Mouse (Mus musculus) adrenal gland, postnatal 14 days (tissue): ENCODE results near the gene Fgfr1op. TPM values are rescaled to one million over a fixed set of nuclear protein-coding genes. Genes with fewer than 3 reads are reported as not detected.
"Not testable (repeated sequence)": the region's sequence is repeated elsewhere in the genome, so short reads cannot be mapped to it uniquely, and the experiment has no call there.

Experiments
- DNase-seq: peaks from one replicate; pipeline ENCODE4 v3.0.0; 2021; ENCODE audit warnings: mixed read lengths
- long read RNA-seq, 2 experiments: library from polyadenylated mRNA; stranded (forward); transcript quantifications; one replicate each; pipeline ENCODE4 v2.0.0; 2021
- total RNA-seq: library from RNA; stranded (reverse); gene quantifications from 2 replicates; pipeline ENCODE4 v1.2.3, GENCODE M21; 2021

Fgfr1op gene
- total RNA-seq = 19.0 TPM in 2 replicates
- long read RNA-seq, experiment 1, transcript Fgfr1op-202 (13 exons, 3,505 nt) = minor isoform, 7 of 53 reads
- long read RNA-seq, experiment 1, transcript Fgfr1op-201 (12 exons, 3,077 nt) = major isoform, 35 of 53 reads
- long read RNA-seq, experiment 1, partial matches to known transcripts = 5 of 53 reads
- long read RNA-seq, experiment 1, other reads (novel, unspliced or antisense) = 6 of 53 reads
- long read RNA-seq, experiment 2, transcript Fgfr1op-201 (12 exons, 3,077 nt) = major isoform, 24 of 38 reads
- long read RNA-seq, experiment 2, partial matches to known transcripts = 3 of 38 reads
- long read RNA-seq, experiment 2, other reads (novel, unspliced or antisense) = 7 of 38 reads

DNA sequence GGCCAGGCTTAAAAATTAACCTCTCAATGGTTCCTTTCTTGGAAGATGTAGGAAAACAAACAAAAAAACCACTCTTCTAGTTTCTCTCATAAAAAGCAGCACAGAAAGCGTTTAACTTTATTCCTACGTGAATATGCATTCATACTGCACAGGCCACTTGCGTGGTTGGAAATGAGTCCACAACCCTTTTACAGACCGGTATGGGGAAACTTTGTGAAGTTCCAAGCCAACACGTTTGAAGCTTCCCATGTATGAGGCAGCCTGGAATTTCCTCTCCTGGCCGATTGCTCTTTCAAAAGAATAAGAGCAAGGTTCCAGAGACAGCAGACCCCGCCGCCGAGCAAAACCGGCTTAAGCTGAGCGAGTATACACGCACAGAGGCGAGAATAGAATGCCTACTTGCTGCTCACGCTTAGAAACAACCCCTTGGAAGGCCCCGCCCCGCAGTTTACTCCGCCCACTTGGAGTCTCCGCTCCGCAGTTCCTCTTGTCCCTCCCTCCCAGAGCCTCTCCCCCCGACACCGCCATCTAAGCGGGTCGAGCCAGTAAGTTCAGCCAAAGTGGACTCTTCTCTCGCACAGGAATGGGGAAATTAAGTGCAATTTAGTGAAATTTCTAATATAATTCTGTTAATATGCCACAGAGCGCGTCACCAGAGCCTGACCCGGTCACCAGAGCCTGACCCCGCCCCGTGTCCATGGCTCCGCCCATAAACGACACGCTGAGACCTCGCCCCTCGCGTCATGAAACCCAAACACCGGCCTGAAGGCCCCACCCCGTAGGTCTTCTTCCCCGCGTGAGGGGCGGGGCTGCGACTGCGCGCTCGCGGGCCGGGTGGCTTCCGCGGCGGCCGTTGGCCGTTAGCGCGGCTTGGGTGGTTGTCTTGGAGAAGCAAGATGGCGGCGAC is at the start of gene Fgfr1op:
Gene Fgfr1op (plus strand): TSS at position 801 of the 907 bp plus-strand sequence.
- peak; percentile 19 for DNase-seq

DNA sequence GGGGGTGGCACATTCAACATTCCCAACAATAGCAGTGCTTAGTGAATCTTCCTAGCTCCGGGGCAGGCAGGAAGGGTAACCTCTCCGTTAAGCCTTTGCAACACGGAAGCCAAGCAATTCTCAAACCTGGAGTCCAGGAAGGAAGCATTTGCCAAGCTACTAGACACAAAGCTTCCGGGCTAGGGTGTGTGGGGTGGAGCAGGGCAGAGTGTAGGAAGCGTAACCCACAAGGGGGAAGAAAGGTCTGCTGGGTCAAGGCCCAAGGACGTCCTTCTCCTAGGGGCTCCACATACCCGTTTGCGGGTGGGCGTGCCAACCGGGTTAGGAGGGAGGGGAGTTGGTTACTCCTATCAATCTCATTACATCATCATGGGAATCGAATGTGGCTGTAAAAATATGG is 48.9 kb upstream of the Fgfr1op start:
- DNase-seq = peak; percentile 26

DNA sequence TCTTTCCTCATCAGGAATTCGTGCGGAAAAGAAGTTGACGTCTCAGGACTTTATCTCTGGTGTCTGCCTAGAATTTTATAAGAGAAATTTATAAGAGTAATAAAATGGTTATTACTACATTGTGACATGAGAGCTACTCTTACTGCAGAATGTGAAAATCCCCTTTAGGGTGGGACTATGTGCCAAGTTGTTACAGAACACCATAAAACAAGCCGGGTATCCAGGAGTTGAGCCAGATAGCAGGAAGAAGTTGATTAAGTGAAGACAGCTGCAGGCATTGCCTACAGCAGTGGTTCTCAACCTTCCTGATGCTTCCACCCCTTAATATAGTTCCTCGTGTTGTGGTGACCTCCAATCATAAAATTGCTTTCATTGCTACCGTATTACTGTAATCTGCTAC is 48.4 kb upstream of the Fgfr1op start:
- DNase-seq = not testable (repeated sequence)

DNA sequence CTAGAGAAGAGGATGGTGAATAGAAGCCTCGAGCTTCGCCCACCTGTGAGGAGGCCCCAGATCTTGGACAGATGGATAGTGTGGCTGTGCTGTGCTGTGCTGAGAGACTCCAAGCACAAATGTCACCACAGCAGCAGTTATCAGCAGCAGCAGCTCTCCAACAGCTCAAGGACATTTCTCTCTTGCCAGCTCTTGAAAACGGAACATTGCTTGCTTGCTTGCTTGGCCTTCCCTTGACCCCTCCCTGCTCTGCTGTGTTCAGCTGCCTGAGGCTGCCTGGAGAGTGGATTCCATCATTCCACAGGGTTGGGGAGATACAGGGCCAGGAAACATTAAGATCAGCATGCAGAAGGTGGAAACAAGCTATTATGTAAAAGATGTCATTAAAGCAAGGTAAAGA is 42.3 kb upstream of the Fgfr1op start:
- DNase-seq = not testable (repeated sequence)

DNA sequence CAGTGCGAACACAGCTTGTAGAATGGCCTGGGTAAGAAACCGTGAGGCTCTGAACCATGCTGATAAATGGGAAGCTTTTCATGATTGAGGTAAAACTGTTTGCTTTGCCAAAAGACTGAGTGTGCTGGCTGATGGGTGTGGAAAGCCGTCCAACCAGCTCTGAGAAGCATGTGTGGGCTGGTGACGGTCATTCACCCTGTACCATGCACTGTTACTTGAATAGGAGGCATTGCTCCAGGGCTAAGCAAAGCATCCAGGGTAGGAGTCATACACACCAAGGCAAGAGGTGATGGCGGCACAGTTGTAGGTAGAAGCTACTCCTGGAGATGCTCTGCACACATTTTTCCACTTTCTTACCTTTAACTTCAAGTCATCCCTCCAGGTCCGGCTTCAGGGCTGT is 40.7 kb upstream of the Fgfr1op start:
- DNase-seq = not testable (repeated sequence)

DNA sequence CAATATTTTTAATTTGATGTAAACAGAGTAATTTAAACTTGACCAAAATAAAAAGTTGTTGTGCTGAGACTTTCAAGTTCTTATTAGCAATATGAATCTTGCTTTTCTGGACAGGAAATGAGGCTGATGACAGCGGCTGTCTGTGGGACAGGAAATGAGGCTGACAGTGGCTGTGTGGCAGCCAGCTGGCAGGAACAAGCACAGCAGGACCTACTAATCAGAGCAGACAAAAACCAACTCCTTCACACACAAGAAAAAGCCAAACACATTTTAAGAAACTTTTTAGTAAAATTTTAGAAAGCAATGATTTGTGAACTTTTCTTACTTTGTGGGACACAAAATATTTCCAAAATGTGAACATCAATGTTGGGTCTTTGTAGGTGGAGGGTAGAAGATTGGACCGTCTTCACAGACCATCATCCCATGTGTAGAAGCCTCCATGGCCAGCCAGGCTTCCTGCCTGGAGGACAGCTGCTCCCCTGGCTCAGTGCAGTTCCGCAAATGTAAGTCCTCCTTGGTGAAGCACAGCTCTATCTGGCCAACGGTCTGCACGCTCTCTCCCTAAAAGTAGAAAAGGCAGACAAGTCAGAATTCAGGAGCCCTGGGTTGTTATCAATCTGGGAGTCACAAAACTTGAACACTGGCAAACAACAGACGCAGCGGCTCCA is 36.8 kb upstream of the Fgfr1op start:
- DNase-seq = not testable (repeated sequence)

DNA sequence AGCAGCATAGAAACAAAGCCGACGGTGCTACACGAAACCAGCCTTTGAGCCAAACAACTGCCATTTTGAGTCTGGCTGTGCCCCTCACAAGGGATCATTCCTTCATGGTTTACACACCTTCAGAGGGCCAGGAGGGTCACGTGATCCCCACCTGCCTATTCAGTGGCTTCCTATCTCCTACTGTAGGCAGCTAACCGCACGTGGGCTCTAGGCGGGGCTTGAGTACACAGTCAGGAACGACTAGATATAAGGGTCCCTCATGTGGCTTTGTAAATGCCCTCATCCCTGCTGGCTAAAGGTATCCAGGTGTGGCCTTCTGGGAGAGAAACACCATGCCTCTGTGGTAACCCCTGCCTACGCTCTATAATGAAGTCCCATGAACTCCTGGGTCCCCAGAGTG is 35.7 kb upstream of the Fgfr1op start:
- DNase-seq = not testable (repeated sequence)

DNA sequence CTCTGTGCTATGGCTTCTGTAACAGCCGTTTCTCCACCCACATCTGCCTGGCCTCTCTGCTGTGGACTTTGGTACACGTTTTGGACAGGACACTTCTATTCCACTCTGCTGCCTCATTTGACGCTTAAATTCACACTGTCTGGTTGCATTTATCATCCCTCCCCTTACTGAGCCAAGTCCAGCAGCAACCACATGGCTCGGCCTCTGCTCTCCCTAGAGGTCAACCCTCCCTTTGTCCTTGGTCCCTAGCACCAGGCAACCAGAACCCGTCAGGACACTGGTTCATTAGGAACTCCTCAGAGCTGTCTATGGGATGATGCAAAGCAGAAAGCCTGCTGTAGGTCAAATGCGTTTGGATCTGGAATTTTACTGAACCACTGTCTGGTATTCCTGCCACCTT is 34.5 kb upstream of the Fgfr1op start:
- not testable (repeated sequence) for DNase-seq

DNA sequence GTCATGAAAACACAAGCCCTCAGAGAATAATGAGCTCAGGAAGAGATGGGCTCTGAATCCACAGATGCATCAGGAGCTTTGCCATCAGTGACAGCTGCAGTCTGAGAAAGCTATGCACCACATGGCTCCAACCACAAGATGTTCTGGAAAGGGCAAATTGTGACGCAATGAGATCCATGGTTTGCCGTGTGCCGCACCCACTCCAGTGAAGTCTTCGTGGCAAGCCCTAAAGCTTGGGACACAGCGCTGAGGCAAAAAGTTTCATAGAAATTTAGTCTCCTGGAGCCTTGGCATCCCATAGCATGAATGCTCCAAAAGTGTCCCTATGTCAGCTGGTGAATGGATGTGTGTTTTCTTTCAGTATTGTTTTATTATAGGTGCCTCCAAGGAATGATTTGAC is 27.2 kb upstream of the Fgfr1op start:
- not testable (repeated sequence) for DNase-seq

DNA sequence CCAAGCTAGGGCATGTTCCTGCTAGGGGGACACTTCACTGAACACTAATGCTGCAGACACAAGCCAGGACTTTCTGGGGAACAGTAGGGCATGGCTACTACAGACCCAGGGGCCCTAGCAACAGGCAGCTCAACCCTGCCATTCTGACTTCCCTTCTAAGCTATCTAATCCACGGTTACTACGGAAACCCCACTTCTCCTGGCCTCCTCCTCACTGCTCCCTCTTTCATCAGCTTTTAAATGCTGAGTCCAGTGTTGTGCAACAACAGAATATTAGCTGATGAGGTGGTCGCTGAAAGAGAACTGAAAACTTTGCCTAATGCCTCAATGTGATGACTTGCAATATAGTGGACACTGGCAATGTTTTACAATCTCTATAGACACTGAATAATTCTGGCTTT is 25.1 kb upstream of the Fgfr1op start:
- not testable (repeated sequence) for DNase-seq

DNA sequence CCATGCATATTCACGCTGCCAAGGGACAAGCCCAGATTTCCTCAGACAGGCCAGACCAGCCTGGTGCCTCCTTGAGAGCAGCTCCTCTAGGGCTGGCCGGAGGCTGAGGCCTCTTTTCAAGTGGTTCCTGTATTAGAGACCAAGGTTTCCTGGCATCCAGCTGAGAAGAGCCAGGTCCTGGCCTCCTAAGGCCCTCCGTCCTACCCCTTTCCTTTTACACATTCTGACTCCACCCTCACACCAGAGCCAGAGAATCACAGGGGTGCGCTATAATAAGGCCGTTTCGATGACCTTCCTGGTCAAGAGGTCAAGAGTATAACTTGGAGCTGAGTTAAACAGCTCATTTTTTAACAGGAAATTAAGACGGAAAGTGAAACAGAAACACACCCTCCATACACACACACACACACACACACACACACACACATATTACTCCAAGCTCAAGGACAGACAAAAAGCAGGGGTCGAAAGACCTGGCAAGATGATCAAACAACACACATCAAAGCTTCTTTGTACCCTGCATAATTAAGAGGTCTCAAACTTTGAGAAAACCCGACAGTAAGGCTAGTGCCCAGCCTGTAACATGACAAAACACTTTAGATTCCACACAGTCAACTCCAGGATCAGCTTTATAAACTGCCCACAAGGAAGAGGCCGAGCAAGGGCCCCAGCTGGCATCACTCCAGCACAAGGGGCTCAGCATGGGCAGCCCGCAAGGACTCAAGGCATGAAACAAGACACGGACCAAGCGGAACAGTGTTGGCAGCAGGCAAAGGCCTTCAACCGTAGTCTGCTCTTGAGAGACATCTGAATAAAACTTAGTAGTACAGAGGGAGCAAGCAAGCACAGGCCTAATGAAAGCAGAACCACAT is 21.3 kb upstream of the Fgfr1op start:
- DNase-seq = peak; percentile 49

DNA sequence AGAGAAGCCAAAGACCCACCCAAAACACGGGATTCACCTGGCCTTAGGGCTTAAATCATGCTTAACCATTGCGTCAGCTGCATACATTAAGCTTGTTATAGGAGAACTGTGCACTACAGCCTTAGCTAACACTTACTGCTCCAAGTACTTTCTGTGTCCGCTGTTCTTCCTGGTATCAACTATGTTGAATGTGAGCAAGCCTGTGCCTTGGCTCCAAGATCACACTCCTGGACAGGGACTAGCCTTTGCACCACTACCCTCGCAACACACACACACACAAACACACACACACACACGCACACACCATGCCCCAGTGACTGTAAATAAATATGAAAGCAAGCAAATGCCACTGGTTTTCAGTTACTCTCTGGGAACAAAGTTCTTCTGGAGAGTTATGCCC is 18.4 kb upstream of the Fgfr1op start:
- peak; percentile 16 for DNase-seq

DNA sequence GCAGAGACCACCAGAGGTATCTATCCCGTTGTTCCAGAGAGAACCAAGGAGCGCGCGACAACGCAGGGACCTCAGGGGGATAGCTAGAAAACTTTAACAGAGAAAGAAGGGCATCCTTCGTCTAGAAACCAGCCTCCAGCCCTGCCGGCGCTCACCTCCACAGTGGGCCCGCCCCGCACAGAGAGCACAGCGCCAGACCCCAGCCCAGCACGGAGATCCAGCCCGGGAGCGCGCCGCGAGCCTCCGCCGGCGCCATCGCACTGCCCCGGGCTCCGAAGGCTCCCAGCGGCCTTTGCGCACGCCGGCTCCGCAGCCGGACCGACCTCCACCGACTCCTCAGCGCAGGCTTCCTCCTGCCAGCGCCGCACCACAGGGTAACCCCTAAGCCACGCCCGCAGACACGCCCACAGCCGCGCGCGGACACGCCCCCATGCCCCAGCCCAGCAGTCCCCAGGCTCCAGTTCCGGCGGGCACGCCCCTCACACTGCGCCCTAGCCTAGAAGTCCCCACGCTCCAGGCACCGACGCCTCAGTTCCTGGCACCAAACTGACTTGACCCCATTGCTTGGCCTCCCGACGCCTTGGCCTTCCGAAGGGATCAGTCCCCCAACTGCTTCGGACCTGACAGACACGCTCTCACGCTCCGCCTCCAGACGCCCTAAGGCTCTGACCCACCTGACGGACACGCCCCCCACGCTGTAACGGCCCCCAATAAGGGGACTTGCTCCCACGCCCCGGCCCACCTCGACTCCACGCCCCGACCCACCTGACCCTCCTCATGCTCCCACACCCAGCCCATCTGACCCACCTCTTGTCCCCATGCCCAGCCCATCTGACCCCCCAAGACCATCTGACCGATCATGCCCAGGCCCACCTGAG is 17.6 kb upstream of the Fgfr1op start, which contains the start of the genes Gm49673 and Rnaset2a:
Gene Gm49673 (minus strand): TSS at position 350 of the 878 bp plus-strand sequence.
Gene Rnaset2a (minus strand): TSS at position 659 of the 878 bp plus-strand sequence.
- peak; percentile 67 for DNase-seq

DNA sequence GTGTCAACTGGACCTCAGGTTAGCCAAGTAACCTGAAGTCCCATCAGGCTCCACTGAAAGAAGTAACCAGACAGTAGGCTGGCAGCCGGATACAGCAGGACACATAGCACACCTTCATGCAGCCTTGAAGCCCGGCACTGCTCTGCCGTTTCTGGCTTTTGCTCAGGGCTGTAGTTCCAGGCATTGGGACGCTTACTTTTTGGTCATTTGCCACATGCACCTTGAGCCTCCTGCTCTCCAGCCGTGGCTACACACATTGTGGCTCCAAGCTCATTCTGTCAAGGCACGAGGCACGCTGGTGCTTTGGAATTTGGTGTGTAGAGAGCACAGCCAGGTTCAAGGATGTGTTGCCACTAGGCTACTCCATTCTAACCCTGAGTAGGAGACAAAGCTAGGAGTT is 10.3 kb upstream of the Fgfr1op start:
- not testable (repeated sequence) for DNase-seq

DNA sequence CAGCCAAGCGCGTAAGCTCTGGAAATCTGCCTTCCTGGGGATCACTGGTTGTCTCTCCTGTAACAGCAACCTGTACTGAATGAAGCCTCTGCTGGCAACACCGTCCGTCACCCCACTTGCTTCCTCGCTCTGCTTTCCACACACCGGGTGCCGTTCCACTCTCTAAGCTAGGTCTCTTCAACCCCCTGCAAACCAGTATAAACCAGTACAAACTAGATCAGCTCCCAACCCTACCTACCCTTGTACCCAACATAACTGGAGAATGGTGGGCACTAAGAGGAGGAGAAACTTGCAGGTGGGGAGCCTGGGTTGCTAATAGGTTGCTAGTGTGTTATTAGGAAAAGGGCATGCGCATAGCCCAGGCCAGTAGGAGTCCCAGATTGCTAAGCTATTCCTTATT is 9.3 kb upstream of the Fgfr1op start:
- DNase-seq = not testable (repeated sequence)

DNA sequence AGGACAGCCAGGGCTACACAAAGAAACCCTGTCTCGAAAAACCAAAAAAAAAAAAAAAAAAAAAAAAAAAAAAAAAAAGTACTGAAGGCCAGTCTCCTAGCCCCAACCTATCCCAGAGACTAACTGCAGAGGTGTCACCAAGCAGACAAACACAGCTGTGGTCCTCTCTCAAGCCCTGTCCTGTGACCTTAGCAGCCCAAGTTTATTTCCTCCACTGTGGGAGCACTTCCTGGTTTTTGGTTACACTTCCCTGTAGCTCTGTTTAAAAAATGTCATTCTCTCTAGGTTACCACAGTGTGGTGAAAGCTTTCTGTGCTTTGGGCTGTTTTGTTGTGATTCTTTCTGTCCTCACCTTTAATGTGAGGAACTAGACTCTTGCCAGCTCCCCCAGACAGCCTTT is 6.7 kb upstream of the Fgfr1op start:
- not testable (repeated sequence) for DNase-seq

DNA sequence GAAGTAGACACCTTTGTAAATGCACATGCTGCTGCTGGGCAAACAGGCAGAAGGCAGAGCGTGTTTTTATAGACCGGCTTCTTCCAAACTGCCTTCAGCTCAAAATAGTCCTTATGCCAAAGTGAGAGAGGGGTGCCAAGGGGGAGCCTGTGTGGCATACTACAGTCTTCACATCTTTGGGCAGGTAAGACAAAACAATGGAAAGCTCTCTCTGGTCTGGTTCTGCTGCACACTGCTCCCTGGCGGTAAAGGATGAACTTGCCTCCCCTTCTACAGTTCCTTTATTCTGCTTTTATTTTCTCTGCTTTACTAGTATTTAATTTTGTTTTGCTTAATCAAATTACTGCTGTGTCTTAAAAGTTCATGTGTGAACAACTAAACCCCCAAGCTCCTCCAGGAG is 4.3 kb upstream of the Fgfr1op start:
- peak; percentile 32 for DNase-seq

DNA sequence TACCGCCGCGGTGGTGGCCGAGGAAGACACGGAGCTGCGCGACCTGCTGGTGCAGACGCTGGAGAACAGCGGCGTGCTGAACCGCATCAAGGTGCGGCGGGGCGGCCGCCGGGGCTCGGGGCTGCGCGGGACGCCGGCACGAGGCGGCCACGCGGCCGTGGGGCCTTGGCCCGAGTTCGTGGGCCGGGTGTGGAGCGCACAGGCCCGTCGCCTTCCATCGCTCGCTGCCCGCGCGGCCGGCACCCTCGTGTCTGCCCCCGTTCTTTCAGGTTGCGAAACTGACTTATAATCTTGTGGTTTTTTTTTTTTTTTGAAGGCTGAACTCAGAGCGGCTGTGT is 276 bp downstream of the Fgfr1op start:
- peak; percentile 21 for DNase-seq

DNA sequence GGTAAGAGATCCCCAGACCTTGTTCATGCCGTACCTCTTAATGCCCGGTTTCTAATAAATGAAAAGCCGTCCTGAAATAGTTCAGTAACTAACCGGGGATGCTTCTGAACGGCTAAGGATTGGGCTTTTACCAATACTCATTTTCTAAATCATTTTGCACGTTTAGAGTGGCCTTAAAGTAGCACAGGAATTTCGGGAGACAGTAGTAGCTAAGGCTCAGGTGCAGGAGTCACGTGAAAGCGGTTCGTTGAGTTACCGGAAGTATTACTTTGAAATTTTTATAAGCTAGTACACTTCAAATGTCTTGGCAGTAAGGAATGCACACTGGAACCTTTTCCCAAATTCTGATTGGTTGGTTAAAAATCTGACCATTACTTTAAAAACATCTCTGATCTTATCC is 676 bp downstream of the Fgfr1op start:
- peak; percentile 11 for DNase-seq

DNA sequence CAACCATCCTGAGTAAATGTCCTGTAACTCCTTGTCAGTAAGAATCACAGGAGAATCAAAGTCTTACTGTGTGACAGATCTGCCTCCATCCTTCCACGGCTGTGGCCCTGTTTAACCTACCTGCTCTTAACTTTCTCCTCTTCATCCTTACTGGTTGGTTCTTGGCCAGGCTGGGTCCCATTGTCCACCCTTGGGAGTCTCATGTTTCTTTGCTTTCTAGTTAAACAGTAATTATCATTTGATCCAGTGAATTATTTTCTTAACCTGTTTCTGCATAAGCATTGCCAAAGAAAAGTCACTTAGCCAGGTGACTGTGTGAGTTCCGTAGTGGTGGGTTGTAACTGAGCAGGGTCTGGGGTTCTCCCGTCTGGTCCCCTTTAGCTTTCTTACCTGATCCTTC is 1.2 kb downstream of the Fgfr1op start:
- not testable (repeated sequence) for DNase-seq

DNA sequence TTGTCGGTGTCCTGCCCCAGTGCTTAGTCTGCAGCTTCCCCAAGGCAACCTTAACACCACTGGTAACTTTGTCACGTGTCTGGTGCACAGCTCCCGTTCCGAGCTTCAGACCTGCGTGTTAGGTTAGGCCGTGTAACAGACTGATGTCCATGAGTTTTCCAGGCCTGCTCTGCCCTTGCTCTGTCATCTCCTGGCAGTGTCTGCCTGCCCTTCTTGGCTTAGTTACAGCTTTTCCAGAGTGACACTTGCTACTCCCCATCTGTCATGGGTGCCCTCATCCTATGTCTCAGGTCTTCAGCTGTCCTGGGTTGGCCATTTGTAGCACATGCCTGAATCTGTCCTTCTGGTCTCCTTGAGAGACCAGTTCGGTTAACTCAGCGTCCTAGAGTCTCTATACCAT is 2.1 kb downstream of the Fgfr1op start:
- peak; percentile 67 for DNase-seq
